Mouse (Mus musculus) C2C12 (cell line): ENCODE results near the gene Pla2g4c. TPM values are rescaled to one million over a fixed set of nuclear protein-coding genes. Genes with fewer than 3 reads are reported as not detected.

ENCODE experiments used
- H3K27me3 ChIP-seq: one replicate; pipeline ENCODE4 v1.6.1; 2011; ENCODE audit not compliant: control insufficient read depth, insufficient read depth, insufficient read length
- H3K36me3 ChIP-seq: one replicate; pipeline ENCODE4 v1.6.1; 2011; ENCODE audit not compliant: control insufficient read depth, insufficient read depth
- H3K4me3 ChIP-seq: one replicate; pipeline ENCODE4 v1.5.1; 2011; ENCODE audit warnings: mild to moderate bottlenecking, control low read depth; ENCODE audit not compliant: poor library complexity, insufficient read depth, severe bottlenecking
- H3K79me2 ChIP-seq: one replicate; pipeline ENCODE4 v1.6.1; 2011; ENCODE audit not compliant: control insufficient read depth, insufficient read depth
- H3K79me3 ChIP-seq: one replicate; pipeline ENCODE4 v1.6.1; 2011; ENCODE audit warnings: low read depth, control low read depth
- H3ac ChIP-seq: one replicate; pipeline ENCODE3; 2011; ENCODE audit warnings: low read depth; ENCODE audit not compliant: control insufficient read depth, insufficient read length
- CEBPB ChIP-seq: IDR thresholded peaks from one replicate; pipeline ENCODE4 v1.6.1; 2011; ENCODE audit warnings: low read depth, mild to moderate bottlenecking, control low read depth, moderate library complexity
- CTCF ChIP-seq: IDR thresholded peaks from one replicate; pipeline ENCODE4 v1.5.1; 2011; ENCODE audit not compliant: control insufficient read depth, insufficient read depth, insufficient read length
- FOSL1 ChIP-seq: IDR thresholded peaks from one replicate; pipeline ENCODE4 v1.8.0; 2011; ENCODE audit warnings: mild to moderate bottlenecking, low read length; ENCODE audit not compliant: poor library complexity, insufficient read depth, severe bottlenecking
- MAX ChIP-seq: IDR thresholded peaks from one replicate; pipeline ENCODE4 v1.6.1; 2011; ENCODE audit warnings: mild to moderate bottlenecking, control low read depth
- MYOD1 ChIP-seq: IDR thresholded peaks from one replicate; pipeline ENCODE4 v1.6.1; 2011; ENCODE audit warnings: low read depth; ENCODE audit not compliant: control insufficient read depth, insufficient read length
- MYOG ChIP-seq: IDR thresholded peaks from one replicate; pipeline ENCODE4 v1.6.1; 2011; ENCODE audit not compliant: control insufficient read depth, insufficient read length; ENCODE audit errors: extremely low read depth
- USF1 ChIP-seq: IDR thresholded peaks from one replicate; pipeline ENCODE4 v1.6.1; 2011; ENCODE audit warnings: low read depth, mild to moderate bottlenecking, control low read depth, moderate library complexity
- polyA plus RNA-seq: library from polyadenylated mRNA; unstranded; fragments of >200 nt; fragmentation: generic; extraction: Trizol; gene quantifications from one replicate; pipeline ENCODE4 v1.2.1, GENCODE M21; 2012; ENCODE audit warnings: missing spikeins

The Pla2g4c gene
- polyA plus RNA-seq, 1 experiment, result 0.20 TPM

- H3K4me3 ChIP-seq, result no peak overlapping the region
- no peak overlapping the region for H3ac ChIP-seq
- TF ChIP-seq CEBPB (no peak), MAX (no peak), USF1 (no peak), MYOD1 (no peak), FOSL1 (no peak)
- no peaks in the 10 kb centered on the region for H3K27me3 ChIP-seq
- no peaks in the 10 kb centered on the region for H3K79me2 ChIP-seq
- H3K79me3 ChIP-seq, result no peaks in the 10 kb centered on the region
- H3K36me3 ChIP-seq, result peaks cover 66% of the 10 kb centered on the region
Measured at GRCm38 (mm10) chr7:13290041-13290675, 34.3 kb upstream of the Pla2g4c start.

GRCm38 (mm10) chr7:13291370-13291769, 33.1 kb upstream of the Pla2g4c start:
- Histone ChIP-seq H3K79me3 (no peaks in the 10 kb centered on the region), H3K36me3 (peaks cover 76% of the 10 kb centered on the region), H3K27me3 (no peaks in the 10 kb centered on the region), H3ac (no peak overlapping the region), H3K4me3 (no peak overlapping the region), H3K79me2 (no peaks in the 10 kb centered on the region)
- TF ChIP-seq CEBPB, result no peak
- TF ChIP-seq FOSL1, result no peak
- TF ChIP-seq USF1, result no peak
- no peak for TF ChIP-seq CTCF
- no peak for TF ChIP-seq MYOG
- no peak for TF ChIP-seq MAX
- no peak for TF ChIP-seq MYOD1

- Histone ChIP-seq H3K79me2 (no peaks in the 10 kb centered on the region), H3ac (no peak overlapping the region), H3K4me3 (no peak overlapping the region), H3K27me3 (no peaks in the 10 kb centered on the region), H3K79me3 (no peaks in the 10 kb centered on the region), H3K36me3 (peaks cover 78% of the 10 kb centered on the region)
- TF ChIP-seq CEBPB (no peak), MAX (no peak), CTCF (no peak), MYOG (no peak), MYOD1 (no peak), USF1 (no peak), FOSL1 (no peak)
Measured at GRCm38 (mm10) chr7:13293878-13294855, 30.3 kb upstream of the Pla2g4c start.

GRCm38 (mm10) chr7:13295256-13295655, 29.2 kb upstream of the Pla2g4c start:
- H3ac ChIP-seq, result no peak overlapping the region
- no peaks in the 10 kb centered on the region for H3K79me3 ChIP-seq
- peaks cover 68% of the 10 kb centered on the region for H3K36me3 ChIP-seq
- no peaks in the 10 kb centered on the region for H3K79me2 ChIP-seq
- H3K27me3 ChIP-seq, result no peaks in the 10 kb centered on the region
- TF ChIP-seq CEBPB, result no peak
- TF ChIP-seq CTCF, result no peak
- no peak for TF ChIP-seq USF1
- TF ChIP-seq MYOG, result no peak
- TF ChIP-seq MYOD1, result no peak
- TF ChIP-seq FOSL1, result no peak
- TF ChIP-seq MAX, result no peak
- H3K4me3 ChIP-seq, result no peak overlapping the region

- Histone ChIP-seq H3ac (no peak overlapping the region), H3K79me2 (no peaks in the 10 kb centered on the region), H3K79me3 (no peaks in the 10 kb centered on the region), H3K36me3 (peaks cover 62% of the 10 kb centered on the region), H3K27me3 (no peaks in the 10 kb centered on the region), H3K4me3 (no peak overlapping the region)
- TF ChIP-seq FOSL1, result no peak
- TF ChIP-seq MYOG, result no peak
- no peak for TF ChIP-seq CTCF
- no peak for TF ChIP-seq MAX
- TF ChIP-seq CEBPB, result no peak
- TF ChIP-seq MYOD1, result no peak
- no peak for TF ChIP-seq USF1
Measured at GRCm38 (mm10) chr7:13297636-13298035, 26.8 kb upstream of the Pla2g4c start.
